Mouse (Mus musculus): ENCODE measurements around the gene Pde11a.

- TF ChIP-seq CTCF (IDR thresholded peaks at IDR 0.05; ENCODE audit: insufficient read depth, low read length) (no peak), POLR2A (IDR thresholded peaks at IDR 0.05; ENCODE audit: borderline replicate concordance, extremely low read depth, low read depth, low read length) (no peak)
Measured at GRCm38 (mm10) chr2:76320336-76320735, 18.2 kb downstream of the Pde11a start.
